Mouse (Mus musculus): ENCODE measurements around the gene Luzp1.

DNA sequence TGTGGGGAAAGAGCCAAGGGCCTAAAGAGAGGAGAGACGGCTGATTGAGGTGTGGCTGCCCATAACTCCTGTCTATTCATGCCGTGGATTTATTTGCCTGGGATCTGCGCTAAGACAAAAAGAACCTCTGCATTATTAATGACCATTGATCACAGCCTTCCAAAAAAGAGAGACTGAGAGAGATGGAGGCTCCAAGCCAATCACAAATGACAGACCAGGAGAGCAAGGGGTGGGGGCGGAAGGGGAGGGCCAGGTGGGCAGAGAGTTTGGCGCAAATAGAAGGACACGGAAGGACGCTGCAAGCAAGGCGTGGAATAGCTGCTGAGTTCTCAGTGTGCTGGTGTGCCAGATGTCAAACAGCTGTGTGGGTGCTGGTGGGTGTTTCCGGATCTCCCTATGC, 46.3 kb upstream of the Luzp1 start, which contains the start of gene Htr1d:
- TF ChIP-seq CTCF (IDR thresholded peaks at IDR 0.05; ENCODE audit: extremely low read depth, insufficient read depth, low read length) (no peak), POLR2A (IDR thresholded peaks at IDR 0.05; ENCODE audit: extremely low read depth, insufficient read depth, low read length) (no peak)

All from cortical plate, adult 2 months (tissue).